Mouse (Mus musculus): ENCODE data around the gene Cfap161.

DNA sequence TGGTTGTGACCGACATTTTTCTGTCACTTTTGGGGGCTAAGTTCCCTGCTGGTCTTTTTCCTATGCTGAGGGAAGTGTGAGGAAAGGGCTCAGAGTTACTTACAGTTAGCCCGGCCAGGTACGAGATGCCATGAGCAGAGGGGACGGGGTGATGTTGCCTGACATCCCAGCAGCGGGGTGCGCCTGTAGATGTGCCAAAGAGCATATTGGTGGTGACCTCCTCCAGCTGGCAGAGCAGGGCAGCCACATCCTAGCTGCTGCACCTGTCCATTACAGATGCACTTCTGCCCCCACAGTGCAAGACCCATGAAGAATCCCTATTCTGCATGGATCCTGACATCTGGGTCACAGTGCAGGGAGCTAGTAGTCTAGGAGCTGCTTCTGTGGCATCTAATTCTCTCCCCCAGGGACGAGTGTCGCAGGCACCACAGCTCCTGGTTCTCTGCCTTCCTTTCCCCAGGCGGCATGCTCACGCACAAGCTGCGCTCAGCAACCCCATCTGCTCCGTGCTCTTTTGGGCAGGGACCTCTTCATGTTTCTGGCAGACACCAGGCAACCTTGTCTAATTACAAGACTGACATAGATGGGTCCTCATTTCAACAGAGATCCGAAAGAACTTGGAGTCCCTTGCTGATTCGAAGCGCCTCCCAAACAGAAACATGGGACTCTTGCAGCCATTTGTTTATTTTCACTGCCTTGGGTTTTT, 62.6 kb downstream of the Cfap161 start:
- no peak for TF ChIP-seq POLR2A (IDR thresholded peaks at IDR 0.05; ENCODE audit: insufficient read depth, low read length)
- TF ChIP-seq CTCF (IDR thresholded peaks at IDR 0.05; ENCODE audit: low read depth, low read length) = no peak
